Mouse (Mus musculus) cerebellum, postnatal 25 days (tissue): ENCODE results near the gene Gm12169.
"Not testable (repeated sequence)": the region's sequence is repeated elsewhere in the genome, so short reads cannot be mapped to it uniquely, and the experiment has no call there.

Experiments
- DNase-seq, 2 experiments: peaks; one replicate each; pipeline ENCODE4 v3.0.0; 2021; ENCODE audit warnings: mixed read lengths in 2 of 2

The Gm12169 gene

GRCm38 (mm10) chr11:46523912-46524311, at the start of gene Gm12169:
Gene Gm12169, plus strand, starts transcription at chr11:46524212.
- DNase-seq: no peak

GRCm38 (mm10) chr11:46474220-46474619, 49.8 kb upstream of the Gm12169 start:
- no peak for DNase-seq

GRCm38 (mm10) chr11:46479311-46479710, 44.7 kb upstream of the Gm12169 start:
- no peak for DNase-seq

GRCm38 (mm10) chr11:46480517-46480916, 43.5 kb upstream of the Gm12169 start:
- no peak for DNase-seq

- no peak for DNase-seq
These were observed 35.8 kb upstream of the Gm12169 start for GRCm38 (mm10) chr11:46488231-46488630.

GRCm38 (mm10) chr11:46488650-46489049, 35.4 kb upstream of the Gm12169 start:
- DNase-seq: no peak

- no peak for DNase-seq
These were observed 16.9 kb upstream of the Gm12169 start for GRCm38 (mm10) chr11:46507146-46507545.

GRCm38 (mm10) chr11:46509900-46510299, 14.1 kb upstream of the Gm12169 start:
- no peak for DNase-seq

GRCm38 (mm10) chr11:46521341-46521740, 2.7 kb upstream of the Gm12169 start:
- not testable (repeated sequence) for DNase-seq

- no peak for DNase-seq
These were observed 1.3 kb upstream of the Gm12169 start for GRCm38 (mm10) chr11:46522719-46523118.

GRCm38 (mm10) chr11:46530149-46530548, 6.1 kb downstream of the Gm12169 start:
- no peak for DNase-seq

- DNase-seq: no peak
These were observed 13.0 kb downstream of the Gm12169 start for GRCm38 (mm10) chr11:46536978-46537377.

- no peak for DNase-seq
These were observed 19.5 kb downstream of the Gm12169 start for GRCm38 (mm10) chr11:46543530-46543929.

- DNase-seq: no peak
These were observed 25.7 kb downstream of the Gm12169 start for GRCm38 (mm10) chr11:46549721-46550120.

GRCm38 (mm10) chr11:46552741-46553140, 28.7 kb downstream of the Gm12169 start:
- DNase-seq: no peak

- DNase-seq: no peak
These were observed 37.1 kb downstream of the Gm12169 start for GRCm38 (mm10) chr11:46561096-46561495.

- no peak for DNase-seq
These were observed 40.7 kb downstream of the Gm12169 start for GRCm38 (mm10) chr11:46564671-46565070.

- no peak for DNase-seq
These were observed 42.0 kb downstream of the Gm12169 start for GRCm38 (mm10) chr11:46565967-46566366.

- no peak for DNase-seq
These were observed 45.1 kb downstream of the Gm12169 start for GRCm38 (mm10) chr11:46569107-46569506.

- no peak for DNase-seq
These were observed 47.3 kb downstream of the Gm12169 start, which contains the start of gene BC053393 for GRCm38 (mm10) chr11:46571327-46571726. Gene BC053393, plus strand, starts transcription at chr11:46571536.

- DNase-seq: no peak
These were observed 54.8 kb downstream of the Gm12169 start for GRCm38 (mm10) chr11:46578771-46579281.

GRCm38 (mm10) chr11:46580428-46580827, 56.4 kb downstream of the Gm12169 start:
- DNase-seq: no peak

- no peak for DNase-seq
These were observed 58.7 kb downstream of the Gm12169 start for GRCm38 (mm10) chr11:46582741-46583140.
